Mouse (Mus musculus): Measurements from ENCODE around the gene Rhobtb1. TPM values are rescaled to one million over a fixed set of nuclear protein-coding genes. Genes with fewer than 3 reads are reported as not detected.

Gene Rhobtb1
- polyA plus RNA-seq, 1 experiment = 10.8 TPM

DNA sequence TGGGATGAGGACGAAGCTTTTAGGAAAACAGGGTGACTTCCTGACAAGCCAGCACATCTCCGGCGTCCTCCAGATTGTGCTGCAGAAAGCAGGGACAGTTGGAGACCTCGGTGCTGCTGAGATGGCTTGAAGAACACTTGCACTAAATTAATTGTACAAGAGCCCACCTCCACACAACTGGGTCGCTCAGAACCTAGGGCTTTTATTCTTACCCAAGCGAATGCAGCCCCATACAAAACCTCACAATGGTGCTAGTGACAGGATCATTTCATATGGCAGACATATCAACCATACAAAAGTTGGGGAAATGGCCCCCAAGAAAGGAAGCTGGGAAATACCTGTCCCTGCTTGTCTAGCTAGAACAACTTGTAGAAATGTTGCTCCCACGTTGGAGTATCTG lies 56.2 kb downstream of the Rhobtb1 start:
- Histone ChIP-seq H3K4me1 (ENCODE audit: control insufficient read depth, insufficient read depth, insufficient read length) (no peaks in the 10 kb centered on the region; the same call in 1 of the 2 replicates), H3K27ac (ENCODE audit: insufficient read depth, low read length) (no peak overlapping the region), H3K36me3 (ENCODE audit: control insufficient read depth, insufficient read depth, low read length) (no peaks in the 10 kb centered on the region), H3K4me3 (ENCODE audit: extremely low read depth, insufficient read depth, insufficient read length) (no peak overlapping the region), H3K27me3 (ENCODE audit: control insufficient read depth, insufficient read depth, low read length) (0 out of 2 replicates have a peak, but pooled peaks cover under 1% of the 10 kb centered on the region)
- no peak for DNase-seq (ENCODE audit: low read depth in 1 of 2, low spot score in 2 of 2)
- TF ChIP-seq CTCF (IDR thresholded peaks at IDR 0.05; ENCODE audit: extremely low read depth, insufficient read depth, insufficient read length, insufficient replicate concordance) (no peak), POLR2A (IDR thresholded peaks at IDR 0.05; ENCODE audit: low read depth, low read length) (no peak)
- 85% methylated on average over 7 of the region's 7 CpGs for WGBS

DNA sequence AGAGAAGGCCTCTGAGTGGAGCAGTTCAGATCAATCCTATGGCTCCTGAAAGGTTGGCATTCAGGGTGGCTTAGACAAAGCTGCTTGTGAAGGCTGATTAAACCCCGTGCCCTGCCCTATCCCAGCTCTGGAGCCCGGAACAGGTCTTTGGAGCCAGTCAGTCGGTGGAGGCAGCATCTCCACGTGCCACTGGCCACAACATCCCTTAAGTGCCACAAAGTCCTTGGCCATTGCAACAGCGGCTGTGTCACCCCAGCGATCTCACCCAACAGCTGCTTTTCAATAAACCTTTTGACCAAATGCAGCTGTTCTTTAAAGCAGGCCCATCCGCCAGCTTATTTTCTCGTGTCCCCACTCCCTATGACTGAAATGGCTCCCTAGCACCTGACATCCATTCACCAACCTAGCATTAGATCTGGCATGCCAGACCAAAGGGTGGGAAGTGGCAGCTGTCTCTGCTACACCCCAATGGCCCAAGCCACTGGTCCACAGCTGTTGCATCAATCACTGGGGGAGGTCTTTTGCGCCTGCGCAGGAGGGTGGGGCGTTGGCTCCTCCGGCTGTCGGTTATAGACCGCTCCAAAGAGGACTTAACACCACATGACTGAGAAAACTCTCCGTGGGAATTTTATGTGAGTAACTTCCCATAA lies 56.9 kb downstream of the Rhobtb1 start:
- H3K36me3 ChIP-seq (ENCODE audit: control insufficient read depth, insufficient read depth, low read length) = no peaks in the 10 kb centered on the region
- TF ChIP-seq CTCF (IDR thresholded peaks at IDR 0.05; ENCODE audit: extremely low read depth, insufficient read depth, insufficient read length, insufficient replicate concordance) (no peak), POLR2A (IDR thresholded peaks at IDR 0.05; ENCODE audit: low read depth, low read length) (no peak)
- H3K27ac ChIP-seq (ENCODE audit: insufficient read depth, low read length) = no peak overlapping the region
- peaks cover 6% of the 10 kb centered on the region; the same call in 1 of the 2 replicates for H3K27me3 ChIP-seq (ENCODE audit: control insufficient read depth, insufficient read depth, low read length)
- no peak overlapping the region for H3K4me3 ChIP-seq (ENCODE audit: extremely low read depth, insufficient read depth, insufficient read length)
- DNase-seq (ENCODE audit: low read depth in 1 of 2, low spot score in 2 of 2) = no peak
- H3K4me1 ChIP-seq (ENCODE audit: control insufficient read depth, insufficient read depth, insufficient read length) = no peaks in the 10 kb centered on the region; the same call in 1 of the 2 replicates
- WGBS = 91% methylated on average over 15 of the region's 15 CpGs

DNA sequence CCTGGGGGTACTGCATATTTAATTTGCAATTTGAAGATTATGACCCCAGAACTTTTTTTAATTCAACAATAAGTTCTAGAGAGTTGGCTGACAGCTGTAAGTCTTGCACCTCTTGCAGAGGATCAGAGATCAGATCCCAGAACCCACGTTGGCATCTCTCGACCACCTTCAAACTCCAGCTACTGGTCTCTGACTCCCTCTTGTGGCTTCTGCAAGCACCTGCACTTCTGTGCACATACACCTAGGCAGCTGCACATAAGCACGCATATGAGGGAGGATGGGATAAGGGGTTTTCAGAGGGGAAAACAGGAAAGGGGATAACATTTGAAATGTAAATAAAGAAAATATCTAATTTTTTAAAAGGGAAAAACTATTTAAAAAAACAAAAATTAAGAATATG lies 57.5 kb downstream of the Rhobtb1 start:
- DNase-seq (ENCODE audit: low read depth in 1 of 2, low spot score in 2 of 2) = no peak
- Histone ChIP-seq H3K4me3 (ENCODE audit: extremely low read depth, insufficient read depth, insufficient read length) (no peak overlapping the region), H3K27ac (ENCODE audit: insufficient read depth, low read length) (no peak overlapping the region), H3K36me3 (ENCODE audit: control insufficient read depth, insufficient read depth, low read length) (no peaks in the 10 kb centered on the region), H3K4me1 (ENCODE audit: control insufficient read depth, insufficient read depth, insufficient read length) (peaks cover 5% of the 10 kb centered on the region; the same call in 1 of the 2 replicates), H3K27me3 (ENCODE audit: control insufficient read depth, insufficient read depth, low read length) (peaks cover 7% of the 10 kb centered on the region; the same call in 1 of the 2 replicates)
- whole genome bisulfite sequencing = 92% methylated on average over 3 of the region's 3 CpGs
- TF ChIP-seq CTCF (IDR thresholded peaks at IDR 0.05; ENCODE audit: extremely low read depth, insufficient read depth, insufficient read length, insufficient replicate concordance) (no peak), POLR2A (IDR thresholded peaks at IDR 0.05; ENCODE audit: low read depth, low read length) (no peak)

DNA sequence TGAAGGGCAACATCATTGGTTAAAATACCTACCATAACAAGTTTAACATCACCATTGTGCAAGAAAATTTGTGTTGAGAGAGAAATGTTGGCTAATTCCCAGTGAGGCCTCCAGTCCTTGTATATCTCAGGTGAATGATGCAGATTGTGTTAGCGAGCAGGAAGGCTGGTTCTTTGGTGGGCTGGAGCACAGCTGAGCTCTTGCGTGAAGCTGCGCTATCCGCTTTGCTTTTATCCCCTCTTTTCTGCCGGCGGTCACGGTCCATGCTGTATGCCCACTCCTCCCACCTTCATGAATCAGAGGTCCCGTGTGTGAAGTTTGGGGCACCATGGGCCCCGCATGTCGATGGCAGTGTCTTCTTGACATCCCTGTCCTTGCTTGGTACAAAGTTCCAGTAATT lies 58.8 kb downstream of the Rhobtb1 start:
- Histone ChIP-seq H3K27ac (ENCODE audit: insufficient read depth, low read length) (no peak overlapping the region), H3K4me3 (ENCODE audit: extremely low read depth, insufficient read depth, insufficient read length) (no peak overlapping the region), H3K27me3 (ENCODE audit: control insufficient read depth, insufficient read depth, low read length) (peaks cover 7% of the 10 kb centered on the region; the same call in 1 of the 2 replicates), H3K36me3 (ENCODE audit: control insufficient read depth, insufficient read depth, low read length) (no peaks in the 10 kb centered on the region), H3K4me1 (ENCODE audit: control insufficient read depth, insufficient read depth, insufficient read length) (peaks cover 9% of the 10 kb centered on the region; the same call in 1 of the 2 replicates)
- no peak for TF ChIP-seq POLR2A (IDR thresholded peaks at IDR 0.05; ENCODE audit: low read depth, low read length)
- TF ChIP-seq CTCF (IDR thresholded peaks at IDR 0.05; ENCODE audit: extremely low read depth, insufficient read depth, insufficient read length, insufficient replicate concordance) = no peak
- 94% methylated on average over 10 of the region's 10 CpGs for WGBS
- DNase-seq (ENCODE audit: low read depth in 1 of 2, low spot score in 2 of 2) = no peak

DNA sequence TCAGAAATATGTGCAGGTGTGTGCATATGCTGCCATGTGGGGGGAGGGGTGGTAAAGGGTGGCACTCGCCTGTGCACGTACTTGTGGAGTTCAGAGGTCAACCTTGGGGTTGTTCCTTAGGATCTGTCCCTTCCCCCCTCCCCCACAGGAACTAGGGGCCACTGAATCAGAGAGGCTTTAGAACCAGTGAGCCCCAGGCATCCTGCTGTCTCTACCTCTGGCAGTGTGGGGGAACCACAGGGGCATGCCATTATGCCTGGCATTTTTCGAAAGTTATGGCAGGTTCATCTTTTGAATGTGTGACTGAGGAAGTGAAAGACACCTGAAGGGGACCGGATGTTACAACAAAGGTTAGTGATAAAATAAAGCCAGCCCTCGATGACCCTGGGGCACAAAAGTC lies 59.4 kb downstream of the Rhobtb1 start:
- TF ChIP-seq CTCF (IDR thresholded peaks at IDR 0.05; ENCODE audit: extremely low read depth, insufficient read depth, insufficient read length, insufficient replicate concordance) (no peak), POLR2A (IDR thresholded peaks at IDR 0.05; ENCODE audit: low read depth, low read length) (no peak)
- Histone ChIP-seq H3K36me3 (ENCODE audit: control insufficient read depth, insufficient read depth, low read length) (no peaks in the 10 kb centered on the region), H3K4me1 (ENCODE audit: control insufficient read depth, insufficient read depth, insufficient read length) (peaks cover 9% of the 10 kb centered on the region; the same call in 1 of the 2 replicates), H3K27ac (ENCODE audit: insufficient read depth, low read length) (no peak overlapping the region), H3K4me3 (ENCODE audit: extremely low read depth, insufficient read depth, insufficient read length) (no peak overlapping the region), H3K27me3 (ENCODE audit: control insufficient read depth, insufficient read depth, low read length) (peaks cover 7% of the 10 kb centered on the region; the same call in 1 of the 2 replicates)
- no peak for DNase-seq (ENCODE audit: low read depth in 1 of 2, low spot score in 2 of 2)
- WGBS = 48% methylated on average over 5 of the region's 5 CpGs

DNA sequence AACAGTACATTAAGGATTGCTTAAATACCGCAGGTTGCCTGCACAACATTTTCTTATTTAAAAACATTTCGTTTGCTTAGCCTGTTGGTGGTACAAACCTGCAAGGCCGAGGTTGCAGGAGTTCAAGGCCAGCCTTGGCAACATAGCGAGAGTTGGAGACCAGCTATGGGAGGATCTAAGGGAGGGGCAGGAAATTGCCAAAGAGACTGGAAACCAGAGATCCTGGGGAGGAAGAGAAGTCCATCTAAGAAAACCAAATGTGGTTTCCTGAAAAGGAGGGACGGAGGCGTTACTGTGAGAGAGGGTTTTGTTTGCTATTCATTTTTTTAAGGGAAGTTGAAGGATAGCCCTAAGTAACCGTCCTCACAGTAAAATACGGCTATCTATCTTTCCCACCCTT lies 60.3 kb downstream of the Rhobtb1 start:
- 25% methylated on average over 8 of the region's 8 CpGs for WGBS
- H3K27ac ChIP-seq (ENCODE audit: insufficient read depth, low read length) = 0 out of 2 replicates have a peak overlapping the region, but pooled peaks have one; percentile 59
- DNase-seq (ENCODE audit: low read depth in 1 of 2, low spot score in 2 of 2) = no peak
- no peak for TF ChIP-seq CTCF (IDR thresholded peaks at IDR 0.05; ENCODE audit: extremely low read depth, insufficient read depth, insufficient read length, insufficient replicate concordance)
- TF ChIP-seq POLR2A (IDR thresholded peaks at IDR 0.05; ENCODE audit: low read depth, low read length) = no peak
- no peaks in the 10 kb centered on the region for H3K36me3 ChIP-seq (ENCODE audit: control insufficient read depth, insufficient read depth, low read length)
- peaks cover 7% of the 10 kb centered on the region; the same call in 1 of the 2 replicates for H3K27me3 ChIP-seq (ENCODE audit: control insufficient read depth, insufficient read depth, low read length)
- H3K4me3 ChIP-seq (ENCODE audit: extremely low read depth, insufficient read depth, insufficient read length) = 0 out of 2 replicates have a peak overlapping the region, but pooled peaks have one; percentile 34
- H3K4me1 ChIP-seq (ENCODE audit: control insufficient read depth, insufficient read depth, insufficient read length) = peaks cover 9% of the 10 kb centered on the region; the same call in 1 of the 2 replicates

DNA sequence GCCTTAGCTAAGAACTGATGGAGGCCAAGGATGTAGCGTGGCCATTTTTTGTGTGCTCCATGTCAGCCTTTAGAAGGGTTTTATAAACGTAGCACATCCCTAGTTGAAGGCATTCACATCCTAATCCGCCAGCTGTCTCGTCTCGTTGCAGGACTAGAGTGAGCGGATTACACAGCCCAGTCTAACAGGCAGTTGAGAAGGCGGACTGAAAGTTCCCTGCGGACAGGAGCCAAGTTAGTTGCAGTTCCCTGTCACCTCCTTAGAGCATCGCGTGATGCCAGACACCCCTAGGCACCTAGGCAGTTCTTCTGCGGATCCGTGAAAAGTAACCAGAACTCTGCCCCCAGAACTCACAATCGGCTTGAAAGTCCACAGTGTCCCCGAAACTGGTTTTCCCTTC lies 60.7 kb downstream of the Rhobtb1 start:
- no peak for TF ChIP-seq POLR2A (IDR thresholded peaks at IDR 0.05; ENCODE audit: low read depth, low read length)
- peaks cover 9% of the 10 kb centered on the region; the same call in 1 of the 2 replicates for H3K4me1 ChIP-seq (ENCODE audit: control insufficient read depth, insufficient read depth, insufficient read length)
- no peak for DNase-seq (ENCODE audit: low read depth in 1 of 2, low spot score in 2 of 2)

More for the DNA sequence above, 60.7 kb downstream of the Rhobtb1 start:
- WGBS = 6% methylated on average over 14 of the region's 14 CpGs
- Histone ChIP-seq H3K27ac (ENCODE audit: insufficient read depth, low read length) (peak overlapping the region; percentile 59), H3K27me3 (ENCODE audit: control insufficient read depth, insufficient read depth, low read length) (peaks cover 7% of the 10 kb centered on the region; the same call in 1 of the 2 replicates), H3K36me3 (ENCODE audit: control insufficient read depth, insufficient read depth, low read length) (no peaks in the 10 kb centered on the region), H3K4me3 (ENCODE audit: extremely low read depth, insufficient read depth, insufficient read length) (peak overlapping the region; percentile 34; the same call in 1 of the 2 replicates)
